Mouse (Mus musculus) kidney, postnatal 36 days (tissue): Measurements from ENCODE around the gene Tsen34.
"Not testable (repeated sequence)": the region's sequence is repeated elsewhere in the genome, so short reads cannot be mapped to it uniquely, and the experiment has no call there.

Experiments used
- DNase-seq, 2 experiments: peaks; one replicate each; pipeline ENCODE4 v3.0.0; 2021 to 2022; ENCODE audit warnings: mixed read lengths in 2 of 2

Tsen34 gene

DNA sequence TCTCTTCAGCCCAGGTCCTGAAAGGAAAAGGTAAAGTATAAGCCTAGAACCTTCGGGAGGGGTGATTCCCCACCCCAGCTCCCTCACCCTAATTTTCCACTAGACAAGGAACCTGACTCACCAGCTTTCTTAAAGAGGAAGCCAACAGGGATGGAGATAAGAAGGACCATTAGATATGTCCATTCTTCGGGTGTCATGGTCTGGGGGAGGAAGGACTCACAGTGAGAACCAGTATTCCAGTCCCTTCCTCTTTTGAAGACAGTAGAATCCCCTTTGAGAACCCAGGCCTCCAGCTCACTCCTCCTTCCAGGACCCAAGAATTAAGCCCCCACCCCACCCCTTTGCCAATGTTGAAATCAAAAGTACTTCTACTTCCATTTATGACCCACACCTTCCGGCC lies 744 bp upstream of the Tsen34 start:
- DNase-seq, result no peak

DNA sequence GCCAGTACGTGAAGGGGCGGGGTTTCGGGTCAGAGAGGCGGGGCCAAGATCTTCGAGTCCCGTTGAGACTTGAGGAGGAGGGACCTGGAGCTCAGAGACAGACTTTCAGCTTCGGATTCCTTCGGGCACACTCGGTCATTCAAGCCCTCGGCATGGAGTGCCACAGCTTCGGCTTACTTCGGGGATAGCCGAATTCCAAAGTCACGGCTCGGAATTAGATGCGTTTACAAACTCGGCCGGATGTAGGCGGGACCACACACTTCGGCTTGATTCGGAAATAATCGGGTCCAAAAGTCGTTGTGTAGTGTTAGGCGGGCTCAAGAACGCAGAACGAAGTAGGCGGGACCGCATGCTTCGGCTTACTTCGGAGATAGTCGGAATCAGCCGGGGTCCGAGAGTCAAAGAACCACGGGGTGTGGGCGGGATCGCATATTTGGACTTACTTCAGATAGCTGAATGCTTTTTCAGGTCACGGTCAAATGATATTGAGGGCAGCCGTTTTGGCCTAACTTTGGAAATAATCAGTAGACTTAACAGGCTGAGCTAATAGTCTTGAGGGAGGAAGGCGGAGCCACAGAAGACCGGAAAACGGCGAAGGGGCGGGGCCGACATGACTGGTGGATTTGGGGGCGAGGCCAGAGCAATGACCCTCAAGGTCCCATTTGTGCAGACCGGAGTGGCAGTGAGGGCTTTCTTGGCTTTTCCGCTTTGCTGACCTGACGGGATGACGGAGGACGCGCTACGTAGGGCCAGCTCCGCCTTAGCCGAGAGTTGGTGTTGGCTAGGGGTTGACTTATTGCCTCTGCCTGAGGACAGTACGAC lies 535 bp downstream of the Tsen34 start, which contains the start of gene Mboat7:
Mboat7 (minus strand) TSS at position 537 of the 822 bp plus-strand sequence.
- peak; percentile 98 to 99 for DNase-seq

- no peak for DNase-seq
Observed at GRCm38 (mm10) chr7:3693809-3694075, 1.1 kb downstream of the Tsen34 start.

DNA sequence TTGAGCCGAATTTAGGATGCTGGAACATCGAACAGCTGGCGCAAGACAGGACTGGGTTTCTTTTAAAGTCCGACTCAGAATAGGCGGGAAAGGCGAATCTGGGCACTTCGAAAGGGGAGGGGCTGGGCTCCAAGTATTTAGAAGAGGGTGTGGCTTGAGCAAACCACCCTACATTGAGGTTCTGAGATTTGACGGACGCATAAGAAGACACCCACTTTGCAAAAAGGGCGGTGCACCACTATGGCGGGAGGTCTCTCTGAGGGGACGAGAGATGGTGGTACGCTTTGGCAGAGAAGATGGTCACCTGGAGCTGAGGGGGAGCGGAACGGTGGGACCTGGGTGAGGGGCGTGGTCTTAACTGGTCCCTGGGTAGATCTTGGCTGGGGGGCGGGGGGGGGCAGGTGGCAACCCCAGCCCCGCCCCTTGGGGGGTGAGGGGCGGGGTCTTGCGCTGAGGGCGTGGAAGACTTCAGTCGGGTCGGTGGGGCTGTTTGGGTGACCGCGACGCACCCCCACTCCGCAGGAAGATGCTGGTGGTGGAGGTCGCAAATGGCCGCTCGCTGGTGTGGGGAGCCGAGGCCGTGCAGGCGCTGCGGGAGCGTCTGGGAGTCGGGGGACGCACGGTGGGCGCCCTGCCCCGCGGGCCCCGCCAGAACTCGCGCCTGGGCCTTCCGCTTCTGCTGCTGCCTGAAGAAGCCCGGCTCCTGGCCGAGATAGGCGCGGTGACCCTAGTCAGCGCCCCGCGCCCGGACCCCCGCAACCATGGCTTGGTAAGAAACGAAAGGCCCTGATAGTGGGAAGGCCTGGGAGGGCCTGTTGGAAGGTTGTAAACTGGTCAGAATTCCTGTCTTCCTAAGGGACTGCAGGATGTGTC lies 1.6 kb downstream of the Tsen34 start:
- DNase-seq, result peak; percentile 83 to 85

GRCm38 (mm10) chr7:3694949-3695305 lies 2.3 kb downstream of the Tsen34 start:
- DNase-seq, result peak in 1 of 2 experiments; percentile 17

- DNase-seq, result no peak
Observed at GRCm38 (mm10) chr7:3698471-3698870, 5.8 kb downstream of the Tsen34 start.

GRCm38 (mm10) chr7:3703148-3703878 lies 10.7 kb downstream of the Tsen34 start:
- no peak for DNase-seq

- DNase-seq, result peak; percentile 98
Observed at GRCm38 (mm10) chr7:3703879-3704441, 11.3 kb downstream of the Tsen34 start, which contains the start of gene Rps9. Gene Rps9 (plus strand): TSS chr7:3703993.

DNA sequence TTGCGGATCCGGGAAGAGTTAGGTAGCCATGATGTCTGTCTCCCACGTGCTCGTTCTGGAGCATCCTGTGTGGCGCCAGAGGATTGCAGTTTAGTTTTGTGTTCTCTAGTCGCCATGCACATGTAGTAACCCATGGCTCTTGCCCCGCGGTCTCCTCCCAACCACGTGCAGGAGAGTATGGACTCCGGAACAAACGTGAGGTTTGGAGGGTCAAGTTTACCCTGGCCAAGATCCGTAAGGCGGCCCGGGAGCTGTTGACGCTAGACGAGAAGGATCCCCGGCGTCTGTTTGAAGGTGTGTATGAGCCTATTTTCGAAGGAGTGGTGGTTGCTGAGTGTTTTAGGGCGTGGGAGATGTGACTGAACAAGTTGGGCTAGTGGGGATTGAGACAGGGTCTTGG lies 11.8 kb downstream of the Tsen34 start:
- no peak for DNase-seq

- not testable (repeated sequence) for DNase-seq
Observed at GRCm38 (mm10) chr7:3705461-3705860, 12.8 kb downstream of the Tsen34 start.

GRCm38 (mm10) chr7:3705911-3706310 lies 13.2 kb downstream of the Tsen34 start:
- DNase-seq, result no peak

DNA sequence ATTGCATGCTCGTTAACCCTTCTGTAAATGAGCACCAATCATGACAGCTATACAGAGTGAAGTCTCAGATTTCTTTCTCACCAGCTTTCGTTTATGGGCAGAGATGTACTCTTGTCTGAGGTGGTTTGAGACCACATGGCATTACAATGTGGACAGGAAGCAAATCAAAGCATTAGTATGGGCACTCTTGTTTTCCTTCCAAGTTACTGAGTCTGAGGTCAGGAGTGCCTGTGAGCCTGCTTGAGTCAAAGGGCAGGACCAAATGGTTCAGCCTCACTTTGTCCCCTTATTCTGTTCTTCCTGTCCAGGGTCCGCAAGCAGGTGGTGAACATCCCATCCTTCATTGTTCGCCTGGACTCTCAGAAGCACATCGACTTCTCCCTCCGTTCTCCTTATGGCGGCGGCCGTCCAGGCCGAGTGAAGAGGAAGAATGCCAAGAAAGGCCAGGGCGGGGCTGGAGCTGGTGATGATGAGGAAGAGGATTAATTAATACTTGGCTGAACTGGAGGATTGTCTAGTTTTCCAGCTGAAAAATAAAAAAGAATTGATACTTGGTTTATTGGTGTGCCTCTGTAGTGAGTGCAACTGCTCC lies 13.8 kb downstream of the Tsen34 start:
- no peak for DNase-seq

DNA sequence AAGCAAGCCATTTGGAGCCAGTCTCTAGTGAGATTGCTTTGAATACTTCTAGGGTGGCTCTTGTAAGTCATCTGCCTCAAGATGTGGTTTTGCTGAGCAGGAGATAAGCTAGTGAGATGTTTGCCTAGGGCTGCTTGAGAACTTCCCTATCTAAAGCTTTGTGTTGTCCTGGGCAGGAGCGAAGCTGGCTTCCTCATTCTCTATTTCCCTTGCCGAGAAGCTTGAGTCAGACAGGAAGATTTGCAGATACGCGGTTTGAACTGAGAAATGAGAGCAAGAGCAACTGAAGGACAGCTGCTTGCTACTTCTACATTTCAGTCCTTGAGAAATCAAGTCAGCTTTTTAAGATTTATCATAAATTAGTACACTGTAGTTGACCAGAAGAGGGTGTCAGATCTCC lies 14.4 kb downstream of the Tsen34 start:
- DNase-seq, result no peak

- no peak for DNase-seq
Observed at GRCm38 (mm10) chr7:3707568-3708413, 15.1 kb downstream of the Tsen34 start.

DNA sequence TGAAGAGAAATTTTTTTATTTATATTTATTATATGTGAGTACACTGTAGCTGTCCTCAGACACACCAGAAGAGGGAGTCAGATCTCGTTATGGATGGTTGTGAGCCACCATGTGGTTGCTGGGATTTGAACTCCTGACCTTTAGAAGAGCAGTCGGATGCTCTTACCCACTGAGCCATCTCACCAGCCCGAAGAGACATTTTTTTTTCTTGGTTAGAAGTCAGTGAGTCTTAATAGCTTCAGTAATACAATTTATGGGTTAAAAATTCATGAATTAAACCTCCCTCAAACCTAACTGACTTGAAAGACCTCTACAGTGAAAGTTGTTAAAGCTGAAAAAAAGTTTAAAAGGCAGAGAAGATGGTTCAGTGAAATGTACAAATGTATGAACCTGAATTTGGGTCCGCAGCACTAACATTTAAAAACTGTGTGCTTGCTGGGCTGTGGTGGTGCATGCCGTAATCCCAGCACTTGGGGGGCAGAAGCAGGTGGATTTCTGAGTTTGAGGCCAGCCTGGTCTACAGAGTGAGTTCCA lies 15.9 kb downstream of the Tsen34 start:
- DNase-seq, result not testable (repeated sequence)

DNA sequence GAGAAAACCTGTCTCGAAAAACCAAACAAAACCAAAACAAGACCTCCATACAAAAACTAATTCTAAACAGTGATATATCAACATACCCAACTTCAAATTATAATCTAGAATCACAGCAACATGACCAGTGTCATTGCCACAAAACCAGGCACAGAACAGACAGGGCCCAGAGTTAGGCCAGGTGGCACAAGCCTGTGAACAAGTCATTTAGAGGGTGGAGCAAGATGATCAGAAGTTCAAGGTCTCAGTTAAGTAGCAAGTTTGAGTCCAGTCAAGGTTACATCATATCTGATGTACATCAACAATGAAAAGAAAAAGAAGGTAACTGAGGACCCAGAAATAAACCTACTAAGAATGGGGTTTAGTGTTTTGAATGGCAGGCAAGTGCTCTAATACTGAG lies 16.3 kb downstream of the Tsen34 start:
- no peak for DNase-seq

DNA sequence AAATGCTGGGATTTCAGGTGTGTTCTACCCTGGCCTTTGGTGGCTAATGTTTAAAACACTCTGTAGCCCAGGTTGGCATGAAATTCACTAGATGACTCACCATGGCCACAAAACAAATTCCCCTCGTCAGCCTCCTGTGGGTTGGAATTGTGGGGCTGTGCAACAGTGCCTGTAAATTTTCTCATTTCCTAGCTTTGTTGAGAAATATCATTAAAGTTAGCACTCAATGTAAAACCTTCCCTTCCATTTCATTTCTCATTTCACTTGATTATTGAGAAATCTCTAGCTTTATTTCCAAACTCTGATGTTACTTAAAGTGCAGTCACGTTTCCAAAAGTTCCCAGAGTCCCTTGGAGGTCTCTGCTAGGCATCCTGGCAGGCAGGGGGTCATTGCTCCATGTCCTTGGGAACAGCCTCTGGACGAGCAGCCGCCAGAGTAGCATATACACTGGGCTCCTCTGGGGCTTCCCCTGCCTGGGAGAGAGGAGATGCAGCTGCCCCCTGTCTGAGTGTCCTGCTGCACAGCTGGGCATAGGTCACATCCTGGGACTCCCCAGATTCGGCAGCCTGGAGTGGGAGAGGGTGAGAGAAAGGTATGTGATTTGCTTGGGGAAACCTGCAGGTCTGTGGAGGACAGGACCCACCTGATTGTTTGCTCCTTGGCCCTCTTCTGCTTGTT lies 19.7 kb downstream of the Tsen34 start:
- DNase-seq, result no peak

GRCm38 (mm10) chr7:3715249-3715648 lies 22.6 kb downstream of the Tsen34 start:
- peak in 1 of 2 experiments; percentile 21 for DNase-seq

DNA sequence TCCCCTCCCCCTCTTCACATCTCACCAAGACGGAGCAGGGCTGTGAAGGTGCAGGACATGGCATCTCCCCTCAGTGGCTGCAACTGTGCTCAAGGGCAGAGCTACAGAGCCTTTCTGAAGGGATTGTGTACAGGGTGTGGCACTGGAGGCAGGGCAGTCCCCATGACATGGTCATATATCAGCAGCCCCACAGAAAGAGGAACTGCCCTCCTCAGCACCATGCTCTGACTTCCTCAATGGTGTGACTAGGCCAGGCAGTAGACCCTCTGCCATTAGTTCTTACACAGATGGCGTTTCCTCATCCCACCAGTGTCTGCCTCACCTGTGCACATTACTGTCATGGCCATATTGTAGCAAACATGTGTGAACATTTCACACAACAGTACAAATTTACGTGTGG lies 27.6 kb downstream of the Tsen34 start, which contains the start of gene Pirb:
Pirb (minus strand) TSS at position 124 of the 400 bp plus-strand sequence.
- not testable (repeated sequence) for DNase-seq

DNA sequence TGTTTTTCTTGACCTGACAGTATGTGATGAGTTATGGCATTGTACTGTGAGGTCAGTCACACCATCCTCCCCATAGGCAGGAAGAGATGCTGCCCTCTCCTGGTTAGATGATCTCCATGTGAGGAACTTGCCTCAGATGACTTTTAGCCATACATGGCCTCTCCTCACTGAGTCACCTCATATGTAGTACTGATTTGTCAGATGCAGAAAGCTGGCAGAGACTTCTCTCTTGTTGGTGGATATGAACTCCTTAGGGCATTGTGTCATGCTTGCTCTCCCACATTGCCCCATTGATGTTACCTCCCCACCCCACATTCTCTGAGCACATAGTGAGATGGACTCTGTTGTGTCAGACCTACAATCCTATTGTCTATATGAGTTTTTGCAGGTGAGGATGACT lies 32.8 kb downstream of the Tsen34 start:
- not testable (repeated sequence) for DNase-seq
